Mouse (Mus musculus) hindbrain, postnatal 0 days (tissue): ENCODE results near the gene Tnrc6c. TPM values are rescaled to one million over a fixed set of nuclear protein-coding genes. Genes with fewer than 3 reads are reported as not detected.

ENCODE experiments used
- ATAC-seq: fragments of 200-750 bp; cut with Nextera tagmentation; 2 replicates; pipeline ENCODE4 v1.8.0; 2017; ENCODE audit warnings: mild to moderate bottlenecking, moderate TSS enrichment, moderate library complexity
- DNase-seq: peaks from one replicate; pipeline ENCODE4 v3.0.0-alpha.2; 2015; ENCODE audit warnings: low spot score
- H3K27ac ChIP-seq: fragments of 300-500 bp; sonication (generic); 2 replicates; pipeline ENCODE4 v1.5.1; 2014; ENCODE audit warnings: mild to moderate bottlenecking
- H3K27me3 ChIP-seq: fragments of 300-500 bp; sonication (generic); 2 replicates; pipeline ENCODE4 v1.6.1; 2014; ENCODE audit warnings: low read length, mixed read lengths; ENCODE audit not compliant: insufficient read depth
- H3K36me3 ChIP-seq: fragments of 300-500 bp; sonication (generic); 2 replicates; pipeline ENCODE4 v1.6.1; 2014; ENCODE audit warnings: low read length, mixed read lengths; ENCODE audit not compliant: insufficient read depth
- H3K4me1 ChIP-seq: fragments of 300-500 bp; sonication (generic); 2 replicates; pipeline ENCODE4 v1.6.1; 2014; ENCODE audit warnings: antibody characterized with exemption, low read length, mixed read lengths; ENCODE audit not compliant: insufficient read depth
- H3K4me2 ChIP-seq: fragments of 300-500 bp; sonication (generic); 2 replicates; pipeline ENCODE4 v1.6.1; 2014; ENCODE audit warnings: low read depth, mild to moderate bottlenecking, low read length, moderate library complexity, mixed read lengths
- H3K4me3 ChIP-seq: fragments of 300-500 bp; sonication (generic); 2 replicates; pipeline ENCODE4 v1.5.1; 2014; ENCODE audit warnings: low read length
- H3K9ac ChIP-seq: fragments of 300-500 bp; sonication (generic); replicated peaks from 2 replicates; pipeline ENCODE4 v1.6.1; 2014; ENCODE audit warnings: mild to moderate bottlenecking, low read length, moderate library complexity, mixed read lengths
- H3K9me3 ChIP-seq: fragments of 300-500 bp; sonication (generic); 2 replicates; pipeline ENCODE4 v1.6.1; 2016; ENCODE audit warnings: low read length, mixed read lengths
- CTCF ChIP-seq: IDR thresholded peaks from 2 replicates; pipeline ENCODE4 v1.5.1; 2016; ENCODE audit warnings: antibody characterized with exemption, control low read depth, low read depth
- WGBS: fragments of 180-500 bp; shearing (Covaris S2); extraction: QIAGEN DNeasy Blood & Tissue Kit; methylation state at CpG from one replicate; pipeline ENCODE4 v1.1.7; 2014; 5-methylcytosine and 5-hydroxymethylcytosine counted together
- polyA plus RNA-seq: library from polyadenylated mRNA; unstranded; fragments of >200 nt; fragmentation: Nextera tagmentation; extraction: Ambion mirVana; gene quantifications from 2 replicates; pipeline ENCODE4 v1.2.1, GENCODE M21; 2015
- total RNA-seq: library from RNA; depleted of rRNA; stranded (reverse); fragments of >200 nt; gene quantifications from 2 replicates; pipeline ENCODE4 v1.2.3, GENCODE M21; 2014; rRNA removed

Gene Tnrc6c
- total and polyA plus RNA-seq, 2 experiments from 2014 or later = 18.3 to 64.9 TPM

GRCm38 (mm10) chr11:117806781-117807180, 152.7 kb downstream of the Tnrc6c start:
- no peaks in the 10 kb centered on the region for H3K9me3 ChIP-seq
- H3K27ac ChIP-seq = no peak overlapping the region
- ATAC-seq (no peak), DNase-seq (no peak)
- 94% methylated on average over 6 of the region's 6 CpGs for WGBS
- no peak overlapping the region for H3K4me3 ChIP-seq
- TF ChIP-seq CTCF = no peak
- peaks cover 12% of the 10 kb centered on the region for H3K4me1 ChIP-seq
- no peaks in the 10 kb centered on the region for H3K27me3 ChIP-seq
- no peak overlapping the region for H3K9ac ChIP-seq
- no peaks in the 10 kb centered on the region for H3K36me3 ChIP-seq
- no peak overlapping the region for H3K4me2 ChIP-seq

- peak; percentile 86 for DNase-seq
- peaks cover 12% of the 10 kb centered on the region for H3K4me1 ChIP-seq
- H3K4me3 ChIP-seq = peak within 1 kb of the TSS; percentile 74
- peak within 1 kb of the TSS; percentile 62; the same call in 1 of the 2 replicates for H3K27ac ChIP-seq
- H3K9me3 ChIP-seq = no peaks in the 10 kb centered on the region
- peak within 1 kb of the TSS; percentile 61 for H3K9ac ChIP-seq
- peak; percentile 69; the same call in 1 of the 2 replicates for ATAC-seq
- no peaks in the 10 kb centered on the region for H3K36me3 ChIP-seq
- WGBS = under 1% methylated on average over 71 of the region's 75 CpGs
- TF ChIP-seq CTCF = no peak
- peak within 1 kb of the TSS; percentile 100 for H3K4me2 ChIP-seq
- H3K27me3 ChIP-seq = no peaks in the 10 kb centered on the region
Observed at GRCm38 (mm10) chr11:117809407-117810311, 155.6 kb downstream of the Tnrc6c start, which contains the start of the genes Gm20708 and Syngr2. TSS of gene Gm20708 (plus strand) at chr11:117809668. TSS of gene Syngr2 (plus strand) at chr11:117809668.

- H3K4me2 ChIP-seq = peak overlapping the region; percentile 100
- no peaks in the 10 kb centered on the region for H3K36me3 ChIP-seq
- peak; percentile 72 for TF ChIP-seq CTCF
- DNase-seq (peak; percentile 89), ATAC-seq (peak; percentile 93)
- peak overlapping the region; percentile 74 for H3K4me3 ChIP-seq
- peaks cover 12% of the 10 kb centered on the region for H3K4me1 ChIP-seq
- WGBS = under 1% methylated on average over 21 of the region's 21 CpGs
- no peaks in the 10 kb centered on the region for H3K9me3 ChIP-seq
- H3K9ac ChIP-seq = peak overlapping the region; percentile 61
- peak overlapping the region; percentile 62; the same call in 1 of the 2 replicates for H3K27ac ChIP-seq
- H3K27me3 ChIP-seq = no peaks in the 10 kb centered on the region
Observed at GRCm38 (mm10) chr11:117810401-117811046, 156.4 kb downstream of the Tnrc6c start.

Other genes starting within 250 kb of the Tnrc6c start
- gene Gm11733, start 169.9 kb upstream of the Tnrc6c start, total RNA-seq = 0.10 TPM in 1 of 2 replicates, not detected in the other
- gene Gm11733, start 169.9 kb upstream of the Tnrc6c start, polyA plus RNA-seq = 0.13 TPM in 1 of 2 replicates, not detected in the other
- gene Tmc8, start 127.8 kb downstream of the Tnrc6c start, total RNA-seq = 0.73 and 0.75 TPM in 2 replicates
- 0.44 and 0.86 TPM in 2 replicates for gene Tmc8, start 127.8 kb downstream of the Tnrc6c start, polyA plus RNA-seq
- 3.3 and 4.7 TPM in 2 replicates for gene Tmc6, start 127.9 kb downstream of the Tnrc6c start, total RNA-seq
- 3.2 and 4.9 TPM in 2 replicates for gene Tmc6, start 127.9 kb downstream of the Tnrc6c start, polyA plus RNA-seq
- gene 6030468B19Rik, start 143.4 kb downstream of the Tnrc6c start, total RNA-seq = not detected in 2 replicates
- gene 6030468B19Rik, start 143.4 kb downstream of the Tnrc6c start, polyA plus RNA-seq = not detected in 2 replicates
- gene Gm20708, start 155.4 kb downstream of the Tnrc6c start, total RNA-seq = 2.6 TPM in 1 of 2 replicates, not detected in the other
- 0.67 and 1.4 TPM in 2 replicates for gene Gm20708, start 155.4 kb downstream of the Tnrc6c start, polyA plus RNA-seq
- 21.5 and 31.7 TPM in 2 replicates for gene Syngr2, start 155.4 kb downstream of the Tnrc6c start, total RNA-seq
- gene Syngr2, start 155.4 kb downstream of the Tnrc6c start, polyA plus RNA-seq = 17.2 and 18.8 TPM in 2 replicates
- gene Afmid, start 171.6 kb downstream of the Tnrc6c start, total RNA-seq = 4.8 and 7.5 TPM in 2 replicates
- gene Afmid, start 171.6 kb downstream of the Tnrc6c start, polyA plus RNA-seq = 7.9 and 9.0 TPM in 2 replicates
- 26.1 and 31.5 TPM in 2 replicates for gene Tk1, start 171.8 kb downstream of the Tnrc6c start, total RNA-seq
- 21.2 and 25.0 TPM in 2 replicates for gene Tk1, start 171.8 kb downstream of the Tnrc6c start, polyA plus RNA-seq
- gene Birc5, start 195.0 kb downstream of the Tnrc6c start, total RNA-seq = 5.6 and 14.6 TPM in 2 replicates
- 45.3 and 50.4 TPM in 2 replicates for gene Birc5, start 195.0 kb downstream of the Tnrc6c start, polyA plus RNA-seq
- 0.31 and 0.58 TPM in 2 replicates for gene Tmem235, start 206.5 kb downstream of the Tnrc6c start, total RNA-seq
- gene Tmem235, start 206.5 kb downstream of the Tnrc6c start, polyA plus RNA-seq = 0.09 TPM in 1 of 2 replicates, not detected in the other
- 1.9 and 4.7 TPM in 2 replicates for gene Tha1, start 219.2 kb downstream of the Tnrc6c start, total RNA-seq
- gene Tha1, start 219.2 kb downstream of the Tnrc6c start, polyA plus RNA-seq = 2.0 and 3.4 TPM in 2 replicates